In the genomic region with DNA sequence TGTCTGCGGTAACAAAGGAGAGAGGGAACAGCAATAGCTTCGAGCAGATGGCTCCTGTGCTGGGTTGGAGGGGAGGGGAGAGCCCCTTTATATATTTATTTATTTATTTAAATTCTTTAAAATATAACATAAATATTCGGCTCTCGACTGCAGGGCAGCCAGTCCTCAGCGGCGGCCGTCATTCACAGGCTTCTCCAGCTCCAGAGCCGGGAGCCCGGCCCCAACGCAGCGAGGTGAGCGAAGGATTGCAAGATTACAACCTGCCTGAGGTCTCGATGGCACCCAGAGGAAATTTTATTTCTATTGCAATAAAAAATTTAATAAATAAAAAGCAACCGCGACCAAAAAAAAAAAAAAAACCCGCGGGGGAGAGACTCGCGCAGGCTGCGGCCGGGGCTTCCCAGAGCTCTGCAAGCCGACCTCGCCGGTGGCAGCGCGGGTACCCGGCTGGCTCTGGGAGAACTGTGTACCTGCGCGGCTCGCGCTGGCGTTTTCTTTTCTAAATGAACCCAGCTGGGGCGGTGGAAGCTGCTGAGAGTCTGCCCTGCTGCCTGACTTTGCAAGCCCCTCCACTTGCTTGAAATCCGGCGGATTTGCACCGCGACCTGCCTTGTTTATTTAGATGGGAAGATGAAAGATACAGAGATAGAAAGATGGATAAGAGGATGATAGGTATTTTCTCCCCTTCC, we compare ENCODE assay signal across 8 mouse cellular contexts. TPM values are rescaled to one million over a fixed set of nuclear protein-coding genes. Genes with fewer than 3 reads are reported as not detected.
DNase-seq lines count a peak whose midpoint lies in the region; ATAC-seq lines count a peak whose summit lies in the region.

No protein-coding gene starts in this region.

- H3K4me3 ChIP-seq in kidney, embryonic 15.5 days (replicated peaks) = peak overlapping the region; percentile 82
- peak overlapping the region; percentile 59 for H3K4me3 ChIP-seq in intestine, embryonic 15.5 days (replicated peaks)

- H3K9ac ChIP-seq in kidney, embryonic 15.5 days = peak overlapping the region; percentile 39; the same call in 1 of the 2 replicates
- H3K9ac ChIP-seq in intestine, embryonic 15.5 days = peak overlapping the region; percentile 90

- no peaks in the 10 kb centered on the region for H3K36me3 ChIP-seq in kidney, embryonic 15.5 days
- H3K36me3 ChIP-seq in intestine, embryonic 15.5 days = no peaks in the 10 kb centered on the region

- no peaks in the 10 kb centered on the region for H3K9me3 ChIP-seq in kidney, embryonic 15.5 days (replicated peaks)
- H3K9me3 ChIP-seq in intestine, embryonic 15.5 days = no peaks in the 10 kb centered on the region

- peaks cover 43% of the 10 kb centered on the region for H3K4me1 ChIP-seq in kidney, embryonic 15.5 days
- peaks cover 29% of the 10 kb centered on the region for H3K4me1 ChIP-seq in intestine, embryonic 15.5 days (replicated peaks)

- H3K4me2 ChIP-seq in kidney, embryonic 15.5 days = peak overlapping the region; percentile 99
- peak overlapping the region; percentile 95 for H3K4me2 ChIP-seq in intestine, embryonic 15.5 days (replicated peaks)

- no peak overlapping the region for H3K27ac ChIP-seq in kidney, embryonic 15.5 days
- H3K27ac ChIP-seq in intestine, embryonic 15.5 days = no peak overlapping the region

- H3K27me3 ChIP-seq in kidney, embryonic 15.5 days = peaks cover 80% of the 10 kb centered on the region
- H3K27me3 ChIP-seq in intestine, embryonic 15.5 days (replicated peaks) = peaks cover 15% of the 10 kb centered on the region

- no peak for DNase-seq in kidney, adult 11 months
- peak; percentile 78 for DNase-seq in embryo, embryonic 11 days
- DNase-seq in retina, postnatal 1 day = peak; percentile 48
- DNase-seq in gastrocnemius, adult 8-10 months (ENCODE audit: low spot score in 2 of 2) = no peak
- no peak for DNase-seq in cerebellum, adult 8-10 months
- DNase-seq in ovary, postnatal 36 days (ENCODE audit: low spot score) = no peak

- ATAC-seq in kidney, embryonic 15.5 days (replicated peaks; ENCODE audit: low FRiP score) = no peak
- no peak for ATAC-seq in intestine, embryonic 15.5 days

- 3% methylated on average over 37 of the region's 37 CpGs for WGBS in kidney, embryonic 15.5 days
- 5% methylated on average over 37 of the region's 37 CpGs for WGBS in intestine, embryonic 15.5 days

RNA-seq across cellular contexts. Expression of gene Bcl11b, which starts 1.6 kb away (rescaled TPM):
- 3.1 and 3.8 TPM in 2 replicates for polyA plus RNA-seq in kidney, embryonic 15.5 days (2015; fragmentation: Nextera tagmentation; extraction: Ambion mirVana)
- 6.7 and 6.9 TPM in 2 replicates for polyA plus RNA-seq in intestine, embryonic 15.5 days (2015; fragmentation: Nextera tagmentation; extraction: Ambion mirVana)
- total RNA-seq in gastrocnemius, adult 8-10 months (2022) = under 1 TPM in 1 of 4 experiments, not detected in 3; 0.02 TPM

Comparison
In these comparisons a context has a peak if more than half of its experiments do, and no peak if none do; other contexts are left out.
1. DNase-seq: peak in embryo, embryonic 11 days (single experiment) and retina, postnatal 1 day (single experiment); none in kidney, adult 11 months (single experiment), gastrocnemius, adult 8-10 months (0 of 2), cerebellum, adult 8-10 months (single experiment) and ovary, postnatal 36 days (single experiment).